Mouse (Mus musculus): ENCODE measurements around the gene Armh3. TPM values are rescaled to one million over a fixed set of nuclear protein-coding genes. Genes with fewer than 3 reads are reported as not detected.

Gene Armh3
- polyA plus RNA-seq (2016; fragmentation: Nextera tagmentation; extraction: Ambion mirVana): 16.6 and 19.4 TPM in 2 replicates

DNA sequence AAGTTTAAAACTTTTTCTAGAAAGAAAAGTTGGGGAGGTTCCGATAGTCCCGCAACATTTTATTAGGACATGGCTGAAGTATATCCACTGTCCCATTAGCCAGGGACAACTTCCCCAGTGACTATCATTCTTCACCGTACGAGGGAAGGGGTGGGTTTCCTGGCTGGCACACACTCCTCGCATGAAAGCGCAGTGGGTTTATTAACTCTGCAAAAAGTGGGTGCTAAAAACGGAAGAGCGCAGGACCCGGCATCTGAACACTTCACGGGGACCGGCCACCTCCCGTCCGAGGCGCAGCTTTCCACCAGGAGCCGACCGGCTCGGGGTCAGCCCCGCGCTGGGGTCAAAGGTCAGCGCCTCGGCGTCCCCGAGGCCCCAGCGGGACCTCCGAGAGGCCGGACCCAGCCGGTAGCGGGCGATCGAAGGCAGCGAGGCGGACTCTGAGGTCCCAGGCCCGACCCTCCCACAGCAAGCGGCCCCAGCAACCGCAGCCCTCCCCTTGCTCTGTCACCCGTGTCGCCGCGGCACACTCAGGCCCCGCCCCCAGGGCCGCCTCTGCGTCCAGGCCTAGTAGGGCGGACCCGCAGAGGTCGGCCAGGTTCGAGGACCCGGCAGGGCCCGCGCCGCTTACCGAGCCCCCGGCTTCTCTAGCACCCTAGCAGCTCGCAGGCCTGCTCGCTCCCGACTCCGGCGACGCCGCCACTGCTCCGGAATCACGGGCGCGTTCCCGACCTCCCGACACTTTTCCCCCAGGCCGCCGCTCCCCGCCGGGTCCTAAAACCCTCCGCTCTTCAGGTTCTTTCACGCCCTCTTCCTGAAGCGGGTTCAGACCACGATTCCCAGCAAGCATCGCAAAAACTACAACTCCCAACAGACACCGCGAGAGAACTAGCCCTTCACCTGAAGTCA lies at the start of gene Armh3:
TSS of gene Armh3 (minus strand) at position 704 of the 909 bp plus-strand sequence.
- H3K27ac ChIP-seq: peak within 1 kb of the TSS; percentile 99
- peaks cover 9% of the 10 kb centered on the region for H3K27me3 ChIP-seq (ENCODE audit: insufficient read depth, poor library complexity, severe bottlenecking)
- H3K4me1 ChIP-seq (replicated peaks): peaks cover 12% of the 10 kb centered on the region; the same call in 1 of the 2 replicates
- 2% methylated on average over 76 of the region's 76 CpGs for WGBS
- DNase-seq (ENCODE audit: low spot score): peak; percentile 95
- H3K9me3 ChIP-seq: peaks cover 18% of the 10 kb centered on the region
- peak within 1 kb of the TSS; percentile 79 for H3K4me3 ChIP-seq
- peaks cover 22% of the 10 kb centered on the region for H3K36me3 ChIP-seq

DNA sequence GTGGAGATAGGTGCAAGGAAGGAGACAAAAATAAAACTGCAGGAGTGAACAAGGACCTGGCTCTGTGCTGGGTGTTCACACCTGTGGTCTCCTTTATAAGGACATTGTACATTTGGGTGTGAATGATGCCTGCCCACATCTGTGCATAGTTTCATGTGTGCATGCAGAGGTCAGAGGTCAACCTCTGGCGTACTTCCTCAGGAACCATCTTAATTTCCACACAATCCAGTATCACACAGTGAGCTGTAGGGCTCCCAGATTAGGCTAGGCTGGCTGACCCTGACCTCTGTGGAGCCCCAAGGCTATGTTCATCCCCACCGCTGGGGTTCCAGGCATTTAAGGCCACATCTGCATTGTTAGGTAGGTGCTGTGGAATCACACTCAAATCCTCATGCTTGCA lies 49.1 kb upstream of the Armh3 start:
- Histone ChIP-seq H3K27me3 (ENCODE audit: insufficient read depth, poor library complexity, severe bottlenecking) (no peaks in the 10 kb centered on the region), H3K4me1 (replicated peaks) (peaks cover 52% of the 10 kb centered on the region), H3K36me3 (no peaks in the 10 kb centered on the region), H3K9me3 (no peaks in the 10 kb centered on the region), H3K4me3 (no peak overlapping the region), H3K27ac (0 out of 2 replicates have a peak overlapping the region, but pooled peaks have one; percentile 29)
- WGBS: 56% methylated on average over 2 of the region's 2 CpGs
- no peak for DNase-seq (ENCODE audit: low spot score)

DNA sequence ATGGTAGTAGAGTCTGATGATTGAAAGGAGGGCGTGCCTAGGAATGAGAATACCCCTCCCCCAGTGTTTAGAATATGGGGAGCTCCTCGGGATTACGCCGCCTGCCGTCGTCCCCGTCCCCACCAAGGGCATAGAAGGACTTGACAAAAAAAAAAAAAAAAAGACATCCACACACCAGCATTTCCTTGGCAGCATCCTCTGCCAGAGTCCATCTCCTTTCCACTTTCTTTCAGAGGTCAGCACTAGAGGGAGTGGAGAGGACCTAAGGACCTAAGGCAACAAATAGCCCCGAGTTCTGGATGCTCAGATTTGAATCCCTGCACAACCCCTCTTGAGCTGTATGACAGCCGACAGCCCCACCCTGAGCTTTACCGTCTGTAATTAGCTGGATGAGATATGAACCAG lies 48.3 kb upstream of the Armh3 start:
- Histone ChIP-seq H3K4me1 (replicated peaks) (peaks cover 61% of the 10 kb centered on the region), H3K4me3 (no peak overlapping the region; the same call in 1 of the 2 replicates)
- DNase-seq (ENCODE audit: low spot score): no peak

DNA sequence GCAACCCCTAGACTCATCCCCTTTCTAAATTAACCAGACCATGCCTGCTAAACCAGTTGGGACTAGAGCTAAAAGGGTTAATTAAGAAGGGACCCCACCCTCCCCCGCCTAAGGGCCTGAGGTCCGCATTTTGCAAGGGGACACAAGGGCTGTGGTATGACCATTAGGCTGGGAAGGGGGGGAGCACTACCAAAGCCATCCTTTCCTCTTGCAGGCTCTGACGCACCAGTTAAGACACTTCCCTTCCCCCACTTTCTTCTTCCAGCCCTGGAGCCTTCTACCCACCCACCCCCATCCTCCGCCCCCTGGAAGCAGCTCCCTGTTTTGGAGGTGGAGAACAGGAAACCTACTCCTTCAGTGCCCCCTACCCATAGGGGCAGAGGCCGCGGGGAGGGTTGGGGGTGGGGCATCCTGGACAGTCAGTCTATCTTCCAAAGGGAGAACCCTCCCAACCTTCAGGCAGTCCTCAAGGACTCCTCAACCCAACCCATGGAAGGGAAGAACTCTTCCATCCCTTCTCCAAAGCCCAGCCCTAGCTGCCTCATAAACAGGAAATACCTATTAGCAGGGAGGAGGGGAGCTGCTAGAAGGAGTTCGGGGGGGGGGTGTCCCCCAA lies 47.5 kb upstream of the Armh3 start:
- Histone ChIP-seq H3K36me3 (no peaks in the 10 kb centered on the region), H3K27ac (peak overlapping the region; percentile 96), H3K27me3 (ENCODE audit: insufficient read depth, poor library complexity, severe bottlenecking) (no peaks in the 10 kb centered on the region), H3K9me3 (no peaks in the 10 kb centered on the region), H3K4me3 (peak overlapping the region; percentile 93), H3K4me1 (replicated peaks) (peaks cover 69% of the 10 kb centered on the region)
- DNase-seq (ENCODE audit: low spot score): peak; percentile 65
- under 1% methylated on average over 7 of the region's 7 CpGs for WGBS

More for the DNA sequence above, 48.3 kb upstream of the Armh3 start:
- H3K27ac ChIP-seq: peak overlapping the region; percentile 96; the same call in 1 of the 2 replicates
- WGBS: 6% methylated on average over 10 of the region's 10 CpGs
- no peaks in the 10 kb centered on the region for H3K9me3 ChIP-seq
- no peaks in the 10 kb centered on the region for H3K27me3 ChIP-seq (ENCODE audit: insufficient read depth, poor library complexity, severe bottlenecking)
- H3K36me3 ChIP-seq: no peaks in the 10 kb centered on the region

DNA sequence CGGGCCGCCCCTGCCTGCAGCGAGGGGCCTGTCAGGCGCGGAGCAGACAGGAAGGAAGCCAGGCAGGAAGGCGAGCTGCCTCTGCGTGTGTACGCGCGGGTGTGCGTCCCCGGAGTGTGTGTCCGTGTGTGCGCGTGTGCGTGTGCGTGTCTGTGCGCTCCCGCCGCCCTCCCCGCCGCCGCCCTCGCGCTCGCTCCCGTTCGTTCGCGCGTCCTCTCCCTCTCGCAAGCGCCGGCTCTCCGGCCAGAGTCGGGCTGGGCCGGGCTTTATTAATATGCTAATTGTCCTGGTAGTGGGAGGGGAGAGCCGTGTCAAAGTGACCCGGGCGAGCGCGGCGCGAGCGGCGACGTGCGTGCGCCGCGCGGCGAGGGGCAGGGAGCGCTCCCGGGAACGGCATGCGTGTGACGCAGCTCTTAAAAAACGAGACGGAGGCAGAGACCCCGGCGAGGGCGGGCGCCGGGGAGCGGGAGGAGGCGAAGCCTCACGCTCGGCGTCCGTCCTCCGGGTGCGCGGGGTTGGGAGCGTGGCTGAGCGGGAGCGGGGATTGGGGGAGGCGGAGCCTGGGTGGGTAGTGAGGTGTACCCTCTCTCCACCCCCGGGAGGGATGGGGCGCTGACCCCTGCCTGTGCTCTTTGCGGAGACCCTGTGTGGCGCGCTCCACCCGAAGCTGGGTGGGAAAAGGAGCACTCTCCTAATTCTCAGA lies 46.9 kb upstream of the Armh3 start, which contains the start of gene Ldb1:
TSS of gene Ldb1 (minus strand) at position 222 of the 703 bp plus-strand sequence.
- H3K4me1 ChIP-seq (replicated peaks): peaks cover 74% of the 10 kb centered on the region
- H3K9me3 ChIP-seq: no peaks in the 10 kb centered on the region
- under 1% methylated on average over 84 of the region's 84 CpGs for WGBS
- H3K4me3 ChIP-seq: peak within 1 kb of the TSS; percentile 93
- no peaks in the 10 kb centered on the region for H3K27me3 ChIP-seq (ENCODE audit: insufficient read depth, poor library complexity, severe bottlenecking)
- no peaks in the 10 kb centered on the region for H3K36me3 ChIP-seq
- H3K27ac ChIP-seq: peak within 1 kb of the TSS; percentile 96
- DNase-seq (ENCODE audit: low spot score): peak; percentile 89

DNA sequence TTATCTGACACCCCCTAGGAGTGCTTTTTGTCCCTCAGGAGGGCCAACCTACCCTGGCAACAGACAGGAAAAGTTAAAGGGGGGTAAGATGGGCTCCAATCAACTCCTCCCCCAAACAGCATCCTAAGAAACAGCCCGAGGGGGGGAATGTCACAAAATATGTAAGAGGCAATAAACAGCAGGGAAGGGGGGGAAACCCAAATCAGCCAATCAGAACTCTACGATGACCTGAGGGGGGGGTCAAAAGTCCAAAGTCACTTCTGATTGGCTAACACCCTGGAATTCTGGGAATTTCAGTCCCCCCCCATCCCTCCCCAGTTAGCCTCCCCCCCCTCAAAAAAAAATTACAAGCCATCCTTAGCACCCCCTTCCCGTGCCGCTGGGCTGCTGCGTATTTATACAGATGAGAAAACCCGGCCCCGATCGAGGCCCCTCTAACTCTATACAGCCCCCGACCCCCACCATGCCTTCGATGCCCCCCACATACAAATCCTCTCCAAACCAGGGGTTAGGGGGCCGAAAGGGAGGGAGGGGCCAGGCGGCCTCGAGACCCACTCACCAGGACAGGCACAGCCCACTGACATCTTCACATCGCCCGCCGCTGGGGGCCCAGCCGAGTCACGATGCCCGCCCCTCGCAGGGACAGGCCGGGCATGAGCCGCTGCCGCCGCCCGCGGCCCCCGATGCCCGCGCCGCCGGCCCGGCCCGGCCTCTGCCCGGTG lies 46.1 kb upstream of the Armh3 start, which contains the start of gene Pprc1:
TSS of gene Pprc1 (plus strand) at position 616 of the 722 bp plus-strand sequence.
- no peaks in the 10 kb centered on the region for H3K9me3 ChIP-seq
- no peaks in the 10 kb centered on the region for H3K27me3 ChIP-seq (ENCODE audit: insufficient read depth, poor library complexity, severe bottlenecking)
- no peaks in the 10 kb centered on the region for H3K36me3 ChIP-seq
- WGBS: under 1% methylated on average over 34 of the region's 34 CpGs
- peak; percentile 23 for DNase-seq (ENCODE audit: low spot score)
- peak within 1 kb of the TSS; percentile 96 for H3K27ac ChIP-seq
- H3K4me1 ChIP-seq (replicated peaks): peaks cover 81% of the 10 kb centered on the region
- H3K4me3 ChIP-seq: peak within 1 kb of the TSS; percentile 93

DNA sequence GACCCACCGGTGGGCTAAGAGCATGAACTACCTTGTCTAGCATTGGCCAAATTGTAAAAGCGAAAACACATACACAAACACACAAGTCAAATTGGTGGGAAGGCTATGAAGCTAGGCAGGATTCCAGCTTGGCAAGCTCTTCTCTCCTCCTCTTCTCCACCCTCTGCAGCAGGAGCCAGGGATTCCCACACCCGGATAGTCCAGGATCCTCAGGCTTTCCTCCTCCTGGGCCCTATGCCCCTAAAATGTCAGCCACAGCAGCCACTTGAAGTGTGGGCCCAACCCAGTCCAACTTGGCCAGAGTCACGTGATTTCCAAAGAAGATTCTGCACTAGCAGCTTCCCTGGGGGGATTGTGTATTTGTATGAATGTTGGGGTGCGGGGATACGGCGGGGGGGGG lies 45.1 kb upstream of the Armh3 start:
- H3K4me3 ChIP-seq: peak overlapping the region; percentile 93
- DNase-seq (ENCODE audit: low spot score): no peak
- H3K36me3 ChIP-seq: no peaks in the 10 kb centered on the region
- WGBS: 62% methylated on average over 7 of the region's 7 CpGs
- H3K9me3 ChIP-seq: no peaks in the 10 kb centered on the region
- peaks cover 89% of the 10 kb centered on the region for H3K4me1 ChIP-seq (replicated peaks)
- no peaks in the 10 kb centered on the region for H3K27me3 ChIP-seq (ENCODE audit: insufficient read depth, poor library complexity, severe bottlenecking)
- peak overlapping the region; percentile 96 for H3K27ac ChIP-seq

DNA sequence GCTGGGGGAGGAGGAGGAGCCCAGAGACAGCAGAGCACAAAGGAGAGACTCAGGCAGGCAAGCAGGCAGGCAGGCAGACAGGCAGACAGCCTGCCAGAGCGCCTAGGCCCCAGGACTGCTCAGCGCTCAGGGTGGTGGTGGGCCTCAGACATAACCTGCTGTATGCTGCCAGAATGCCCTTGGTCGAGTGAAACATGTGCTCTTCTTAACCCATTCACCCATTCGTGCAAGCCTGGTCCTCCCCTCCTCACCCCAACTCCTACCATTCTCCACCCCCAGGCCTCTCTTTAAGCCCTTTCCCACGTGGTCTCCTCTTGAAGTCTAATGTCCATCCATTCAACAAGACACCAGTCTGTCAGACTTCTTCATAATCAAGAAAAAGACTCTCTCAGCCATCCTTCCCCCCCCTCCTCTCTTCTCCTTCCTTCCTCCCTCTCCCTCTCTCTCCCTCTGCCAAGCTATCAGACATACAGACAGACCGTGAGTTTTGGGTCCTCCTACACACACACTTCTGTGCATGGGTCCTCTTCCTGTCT lies 44.3 kb upstream of the Armh3 start:
- DNase-seq (ENCODE audit: low spot score): peak; percentile 78
- Histone ChIP-seq H3K4me3 (peak overlapping the region; percentile 93), H3K9me3 (no peaks in the 10 kb centered on the region), H3K4me1 (replicated peaks) (peaks cover 95% of the 10 kb centered on the region), H3K27ac (peak overlapping the region; percentile 96), H3K36me3 (no peaks in the 10 kb centered on the region), H3K27me3 (ENCODE audit: insufficient read depth, poor library complexity, severe bottlenecking) (no peaks in the 10 kb centered on the region)
- 4% methylated on average over 6 of the region's 6 CpGs for WGBS

DNA sequence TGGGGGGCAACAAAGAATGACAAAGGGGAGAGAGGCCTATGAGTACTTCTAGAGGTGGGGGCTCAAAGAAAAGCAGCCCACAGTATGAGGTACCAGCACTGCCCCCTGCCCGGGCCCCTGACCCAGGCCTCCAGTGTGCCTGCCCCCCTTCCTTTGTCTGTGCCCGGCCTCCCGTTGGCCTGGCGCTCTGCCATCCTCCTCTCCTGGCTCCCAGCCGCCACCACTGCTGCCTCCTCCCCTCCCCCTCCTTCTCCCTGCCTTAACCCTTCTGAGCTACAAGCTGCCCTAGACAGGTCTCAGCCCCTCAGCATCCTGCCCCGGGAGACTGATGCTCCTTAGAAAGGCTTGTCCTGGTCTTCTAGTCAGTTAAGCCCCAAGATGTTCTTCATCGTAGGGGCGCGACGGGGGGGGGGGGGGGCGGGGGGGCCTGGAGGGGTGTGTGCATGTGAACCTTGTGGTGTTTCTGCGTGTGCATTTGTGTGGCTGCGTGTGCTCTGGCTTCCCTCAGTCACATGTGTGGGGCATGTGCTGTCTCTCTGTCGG lies 43.7 kb upstream of the Armh3 start:
- peaks cover under 1% of the 10 kb centered on the region; the same call in 1 of the 2 replicates for H3K36me3 ChIP-seq
- under 1% methylated on average over 14 of the region's 14 CpGs for WGBS
- no peaks in the 10 kb centered on the region for H3K9me3 ChIP-seq
- peaks cover 95% of the 10 kb centered on the region for H3K4me1 ChIP-seq (replicated peaks)
- peak overlapping the region; percentile 96 for H3K27ac ChIP-seq
- DNase-seq (ENCODE audit: low spot score): peak; percentile 78
- H3K27me3 ChIP-seq (ENCODE audit: insufficient read depth, poor library complexity, severe bottlenecking): no peaks in the 10 kb centered on the region
- H3K4me3 ChIP-seq: peak overlapping the region; percentile 93

DNA sequence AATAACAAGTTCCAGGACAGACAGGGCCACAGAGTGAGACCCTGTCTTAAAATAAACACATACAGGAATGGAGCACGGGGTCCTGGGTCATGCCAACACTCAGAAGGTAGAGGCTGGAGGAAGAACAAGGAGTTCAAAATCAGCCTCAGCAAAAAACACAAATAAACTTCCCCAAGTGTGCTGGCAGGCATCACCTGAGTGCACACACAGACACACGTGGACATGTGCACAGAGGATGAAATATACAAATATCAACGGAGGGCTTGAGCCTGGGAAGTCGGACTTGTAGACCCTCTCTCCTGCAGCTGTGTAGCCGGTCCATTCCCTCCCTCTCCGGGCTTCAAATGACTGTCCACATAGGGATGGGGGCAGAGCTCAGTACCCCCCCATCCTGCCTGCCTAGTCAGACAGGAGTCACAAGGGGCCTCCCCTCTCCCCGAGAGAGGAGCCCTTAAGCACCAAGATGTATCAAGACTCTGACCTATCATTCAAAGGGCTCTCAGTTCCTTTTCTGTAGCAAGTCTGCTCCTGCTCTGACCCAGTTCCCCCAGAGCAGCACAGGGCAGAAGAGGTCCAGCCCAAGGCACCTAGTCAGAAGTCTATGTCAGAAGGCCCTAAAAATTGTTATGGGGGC lies 43.1 kb upstream of the Armh3 start:
- no peaks in the 10 kb centered on the region for H3K27me3 ChIP-seq (ENCODE audit: insufficient read depth, poor library complexity, severe bottlenecking)
- WGBS: 20% methylated on average over 7 of the region's 7 CpGs
- peak overlapping the region; percentile 96 for H3K27ac ChIP-seq
- peaks cover 95% of the 10 kb centered on the region for H3K4me1 ChIP-seq (replicated peaks)
- DNase-seq (ENCODE audit: low spot score): no peak
- H3K9me3 ChIP-seq: no peaks in the 10 kb centered on the region
- peaks cover 7% of the 10 kb centered on the region for H3K36me3 ChIP-seq
- H3K4me3 ChIP-seq: peak overlapping the region; percentile 93

DNA sequence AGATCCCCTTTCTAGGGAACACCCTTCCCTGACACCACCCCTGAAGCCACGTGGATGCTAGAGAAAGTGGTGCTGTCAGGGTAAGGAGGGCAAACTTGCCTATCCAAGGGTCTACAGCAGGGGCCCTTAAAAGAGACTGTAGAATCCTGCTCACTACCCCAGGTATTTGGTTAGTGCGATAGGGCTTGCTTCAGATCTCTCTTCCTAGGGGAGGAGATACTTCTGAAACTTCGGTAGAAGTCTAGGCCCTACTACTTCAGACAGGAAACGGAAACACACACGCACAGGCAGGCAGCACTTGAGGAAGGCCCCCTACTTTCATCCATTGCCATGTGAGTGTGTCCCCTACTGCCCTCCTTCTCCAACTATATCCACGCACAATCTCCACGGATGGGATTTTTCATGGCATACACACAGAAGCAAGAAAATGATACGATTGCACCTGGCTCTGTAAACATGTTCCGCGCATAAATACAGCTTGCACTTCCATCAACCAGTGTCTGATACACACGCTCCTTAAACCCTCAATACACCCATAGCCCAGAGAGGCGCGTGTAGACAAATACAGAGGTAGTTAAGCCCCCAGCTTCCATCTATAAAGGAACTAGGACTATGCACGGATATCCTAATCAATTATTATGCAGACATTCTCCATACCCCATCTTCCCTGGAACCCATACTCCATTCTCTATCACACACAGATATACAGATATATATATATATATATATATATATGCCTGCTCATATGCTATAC lies 42.0 kb upstream of the Armh3 start:
- H3K27me3 ChIP-seq (ENCODE audit: insufficient read depth, poor library complexity, severe bottlenecking): no peaks in the 10 kb centered on the region
- 44% methylated on average over 14 of the region's 14 CpGs for WGBS
- peaks cover 89% of the 10 kb centered on the region for H3K4me1 ChIP-seq (replicated peaks)
- DNase-seq (ENCODE audit: low spot score): no peak
- H3K27ac ChIP-seq: peak overlapping the region; percentile 98
- H3K4me3 ChIP-seq: peak overlapping the region; percentile 99
- H3K9me3 ChIP-seq: no peaks in the 10 kb centered on the region
- peaks cover 18% of the 10 kb centered on the region for H3K36me3 ChIP-seq

Measured in hindbrain, embryonic 10.5 days (tissue).